Mouse (Mus musculus) embryonic facial prominence, embryonic 12.5 days (tissue): ENCODE results near the gene Ina. TPM values are rescaled to one million over a fixed set of nuclear protein-coding genes. Genes with fewer than 3 reads are reported as not detected.
A peak's percentile ranks its signal among the peaks of the same experiment; 100 is the strongest.
"Not testable (repeated sequence)": the region's sequence is repeated elsewhere in the genome, so short reads cannot be mapped to it uniquely, and the experiment has no call there.

Experiments used
- ATAC-seq: fragments of 200-750 bp; cut with Nextera tagmentation; 2 replicates; pipeline ENCODE4 v1.8.0; 2017; ENCODE audit not compliant: insufficient number of reproducible peaks, insufficient read depth, low FRiP score, low TSS enrichment
- H3K27ac ChIP-seq: fragments of 300-500 bp; sonication (generic); 2 replicates; pipeline ENCODE4 v1.5.1; 2016; ENCODE audit warnings: mild to moderate bottlenecking
- H3K27me3 ChIP-seq: fragments of 300-500 bp; sonication (generic); 2 replicates; pipeline ENCODE4 v1.6.1; 2016; ENCODE audit warnings: mild to moderate bottlenecking, moderate library complexity
- H3K36me3 ChIP-seq: fragments of 300-500 bp; sonication (generic); 2 replicates; pipeline ENCODE4 v1.6.1; 2016; ENCODE audit warnings: mild to moderate bottlenecking
- H3K4me1 ChIP-seq: fragments of 300-500 bp; sonication (generic); 2 replicates; pipeline ENCODE4 v1.6.1; 2016
- H3K4me2 ChIP-seq: fragments of 300-500 bp; sonication (generic); replicated peaks from 2 replicates; pipeline ENCODE4 v1.6.1; 2016; ENCODE audit warnings: mild to moderate bottlenecking, moderate library complexity
- H3K4me3 ChIP-seq: fragments of 300-500 bp; sonication (generic); 2 replicates; pipeline ENCODE4 v1.5.1; 2016; ENCODE audit warnings: mild to moderate bottlenecking
- H3K9ac ChIP-seq: fragments of 300-500 bp; sonication (generic); 2 replicates; pipeline ENCODE4 v1.6.1; 2016; ENCODE audit warnings: mild to moderate bottlenecking, moderate library complexity
- H3K9me3 ChIP-seq: fragments of 300-500 bp; sonication (generic); 2 replicates; pipeline ENCODE4 v1.6.1; 2016; ENCODE audit warnings: mild to moderate bottlenecking, moderate library complexity
- WGBS: fragments of 180-500 bp; shearing (Covaris S2); methylation state at CpG from one replicate; pipeline ENCODE4 v1.1.7; 2016; 5-methylcytosine and 5-hydroxymethylcytosine counted together
- polyA plus RNA-seq: library from polyadenylated mRNA; unstranded; fragments of >200 nt; fragmentation: Nextera tagmentation; extraction: Ambion mirVana; gene quantifications from 2 replicates; pipeline ENCODE4 v1.2.1, GENCODE M21; 2016

Gene Ina
- polyA plus RNA-seq, 1 experiment from 2014 or later, result 39.4 TPM

GRCm38 (mm10) chr19:46975997-46976396 is 38.5 kb upstream of the Ina start:
- 82% methylated on average over 8 of the region's 8 CpGs for WGBS
- H3K36me3 ChIP-seq, result no peaks in the 10 kb centered on the region
- no peak overlapping the region for H3K4me2 ChIP-seq
- no peak overlapping the region for H3K4me3 ChIP-seq
- H3K4me1 ChIP-seq, result peaks cover 4% of the 10 kb centered on the region; the same call in 1 of the 2 replicates
- H3K27ac ChIP-seq, result no peak overlapping the region
- H3K9ac ChIP-seq, result no peak overlapping the region
- no peaks in the 10 kb centered on the region for H3K27me3 ChIP-seq
- H3K9me3 ChIP-seq, result no peaks in the 10 kb centered on the region
- ATAC-seq, result no peak

GRCm38 (mm10) chr19:46976743-46977142 is 37.8 kb upstream of the Ina start:
- no peak for ATAC-seq
- no peak overlapping the region for H3K4me2 ChIP-seq
- no peak overlapping the region for H3K9ac ChIP-seq
- peaks cover 2% of the 10 kb centered on the region; the same call in 1 of the 2 replicates for H3K4me1 ChIP-seq
- no peaks in the 10 kb centered on the region for H3K9me3 ChIP-seq
- H3K36me3 ChIP-seq, result no peaks in the 10 kb centered on the region
- no peaks in the 10 kb centered on the region for H3K27me3 ChIP-seq
- H3K27ac ChIP-seq, result no peak overlapping the region
- 57% methylated on average over 2 of the region's 2 CpGs for WGBS
- no peak overlapping the region for H3K4me3 ChIP-seq

GRCm38 (mm10) chr19:46977460-46977859 is 37.0 kb upstream of the Ina start:
- Histone ChIP-seq H3K4me3 (no peak overlapping the region), H3K27me3 (no peaks in the 10 kb centered on the region), H3K4me2 (no peak overlapping the region), H3K9ac (no peak overlapping the region), H3K27ac (no peak overlapping the region), H3K4me1 (0 out of 2 replicates have a peak, but pooled peaks cover 3% of the 10 kb centered on the region), H3K36me3 (no peaks in the 10 kb centered on the region), H3K9me3 (no peaks in the 10 kb centered on the region)
- WGBS, result 48% methylated on average over 6 of the region's 6 CpGs
- no peak for ATAC-seq

- WGBS, result 94% methylated on average over 3 of the region's 3 CpGs
- not testable (repeated sequence) for H3K9ac ChIP-seq, H3K4me2 ChIP-seq, H3K9me3 ChIP-seq, H3K4me1 ChIP-seq, H3K27me3 ChIP-seq, H3K27ac ChIP-seq, H3K4me3 ChIP-seq, H3K36me3 ChIP-seq, ATAC-seq
Measured at GRCm38 (mm10) chr19:46978069-46978468, 36.4 kb upstream of the Ina start.

GRCm38 (mm10) chr19:46978920-46979780 is 35.3 kb upstream of the Ina start:
- Histone ChIP-seq H3K9me3 (no peaks in the 10 kb centered on the region), H3K27me3 (no peaks in the 10 kb centered on the region), H3K27ac (no peak overlapping the region), H3K4me1 (peaks cover 10% of the 10 kb centered on the region; the same call in 1 of the 2 replicates), H3K9ac (no peak overlapping the region), H3K4me3 (no peak overlapping the region), H3K4me2 (no peak overlapping the region), H3K36me3 (no peaks in the 10 kb centered on the region)
- no peak for ATAC-seq
- 83% methylated on average over 17 of the region's 17 CpGs for WGBS

- no peaks in the 10 kb centered on the region for H3K9me3 ChIP-seq
- ATAC-seq, result no peak
- peaks cover 10% of the 10 kb centered on the region; the same call in 1 of the 2 replicates for H3K4me1 ChIP-seq
- no peak overlapping the region for H3K9ac ChIP-seq
- no peak overlapping the region for H3K27ac ChIP-seq
- H3K4me2 ChIP-seq, result no peak overlapping the region
- 76% methylated on average over 3 of the region's 3 CpGs for WGBS
- no peak overlapping the region for H3K4me3 ChIP-seq
- H3K27me3 ChIP-seq, result no peaks in the 10 kb centered on the region
- H3K36me3 ChIP-seq, result no peaks in the 10 kb centered on the region
Measured at GRCm38 (mm10) chr19:46979781-46980105, 34.8 kb upstream of the Ina start.

GRCm38 (mm10) chr19:46981462-46981861 is 33.0 kb upstream of the Ina start:
- Histone ChIP-seq H3K4me2 (no peak overlapping the region), H3K36me3 (no peaks in the 10 kb centered on the region), H3K4me1 (peaks cover 10% of the 10 kb centered on the region; the same call in 1 of the 2 replicates), H3K27ac (no peak overlapping the region), H3K9ac (no peak overlapping the region), H3K9me3 (no peaks in the 10 kb centered on the region), H3K27me3 (no peaks in the 10 kb centered on the region), H3K4me3 (no peak overlapping the region)
- WGBS, result 38% methylated on average over 6 of the region's 6 CpGs
- no peak for ATAC-seq

- Histone ChIP-seq H3K4me1 (peaks cover 12% of the 10 kb centered on the region; the same call in 1 of the 2 replicates), H3K4me3 (no peak overlapping the region), H3K27me3 (no peaks in the 10 kb centered on the region), H3K9ac (no peak overlapping the region), H3K27ac (no peak overlapping the region), H3K4me2 (no peak overlapping the region), H3K36me3 (no peaks in the 10 kb centered on the region), H3K9me3 (no peaks in the 10 kb centered on the region)
- ATAC-seq, result no peak
- 43% methylated on average over 14 of the region's 14 CpGs for WGBS
Measured at GRCm38 (mm10) chr19:46983352-46983965, 31.0 kb upstream of the Ina start.

GRCm38 (mm10) chr19:46983966-46984380 is 30.5 kb upstream of the Ina start:
- Histone ChIP-seq H3K9me3 (no peaks in the 10 kb centered on the region), H3K27me3 (no peaks in the 10 kb centered on the region), H3K27ac (no peak overlapping the region), H3K4me1 (peaks cover 14% of the 10 kb centered on the region; the same call in 1 of the 2 replicates), H3K4me3 (no peak overlapping the region), H3K36me3 (no peaks in the 10 kb centered on the region), H3K4me2 (no peak overlapping the region), H3K9ac (no peak overlapping the region)
- ATAC-seq, result no peak
- WGBS, result 46% methylated on average over 11 of the region's 11 CpGs

GRCm38 (mm10) chr19:46984726-46985622 is 29.5 kb upstream of the Ina start:
- Histone ChIP-seq H3K27me3 (no peaks in the 10 kb centered on the region), H3K36me3 (no peaks in the 10 kb centered on the region), H3K4me3 (no peak overlapping the region), H3K4me1 (peaks cover 17% of the 10 kb centered on the region; the same call in 1 of the 2 replicates), H3K4me2 (no peak overlapping the region), H3K9ac (no peak overlapping the region), H3K27ac (no peak overlapping the region), H3K9me3 (no peaks in the 10 kb centered on the region)
- 84% methylated on average over 13 of the region's 13 CpGs for WGBS
- ATAC-seq, result no peak

- no peaks in the 10 kb centered on the region for H3K9me3 ChIP-seq
- no peak overlapping the region for H3K9ac ChIP-seq
- no peak overlapping the region for H3K4me3 ChIP-seq
- H3K36me3 ChIP-seq, result no peaks in the 10 kb centered on the region
- H3K4me1 ChIP-seq, result peaks cover 14% of the 10 kb centered on the region; the same call in 1 of the 2 replicates
- no peak overlapping the region for H3K4me2 ChIP-seq
- no peaks in the 10 kb centered on the region for H3K27me3 ChIP-seq
- 0 out of 2 replicates have a peak overlapping the region, but pooled peaks have one; percentile 11 for H3K27ac ChIP-seq
- no peak for ATAC-seq
- 77% methylated on average over 6 of the region's 6 CpGs for WGBS
Measured at GRCm38 (mm10) chr19:46987646-46988045, 26.9 kb upstream of the Ina start.
